ENCODE assay signal across 8 mouse cellular contexts in the genomic region with DNA sequence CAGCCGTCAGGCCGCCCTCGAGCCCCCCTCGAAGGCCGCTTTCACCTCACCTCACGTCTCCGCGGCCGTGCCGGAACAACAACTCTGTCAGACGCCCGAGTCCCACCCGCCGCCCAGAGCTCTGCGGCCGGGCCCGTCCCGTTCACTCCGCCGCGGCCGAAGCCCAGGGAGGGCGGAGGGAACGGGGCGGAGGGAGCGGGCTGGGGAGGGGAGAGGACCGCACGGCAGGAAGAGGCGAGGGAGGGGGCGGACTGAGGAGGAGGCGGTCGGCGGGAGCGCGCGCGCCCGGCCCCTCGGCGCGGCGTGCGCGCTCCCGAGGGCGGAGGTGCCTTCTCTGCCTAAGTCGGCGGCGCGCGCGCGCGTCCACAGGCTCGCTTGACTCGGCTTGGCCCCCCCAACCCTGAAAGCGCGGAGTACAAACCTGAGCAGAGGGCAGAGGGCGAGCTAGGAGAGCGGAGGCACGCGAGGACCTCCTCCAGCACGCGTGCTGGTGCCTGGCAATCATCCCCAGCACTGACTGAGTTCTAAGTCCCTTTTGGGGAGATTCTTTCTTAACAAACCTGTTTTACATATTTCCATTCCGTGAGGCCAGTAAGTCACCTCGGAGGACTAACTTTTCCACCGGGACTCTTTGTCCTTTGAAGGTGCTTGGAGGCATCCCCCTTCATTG. TPM values are rescaled to one million over a fixed set of nuclear protein-coding genes. Genes with fewer than 3 reads are reported as not detected.
DNase-seq lines count a peak whose midpoint lies in the region; ATAC-seq and TF ChIP-seq lines count a peak whose summit lies in the region.

TSS of gene Rabgap1l (minus strand) at position 526 of the 670 bp plus-strand sequence.

- H3K36me3 ChIP-seq in ES-E14 (ENCODE audit: control insufficient read depth, insufficient read depth, low read length, poor library complexity, severe bottlenecking) = no peaks in the 10 kb centered on the region
- no peaks in the 10 kb centered on the region for H3K36me3 ChIP-seq in forebrain, embryonic 16.5 days (ENCODE audit: control insufficient read depth, insufficient read depth)
- no peaks in the 10 kb centered on the region for H3K36me3 ChIP-seq in lung, embryonic 15.5 days

- under 1% methylated on average over 59 of the region's 67 CpGs for WGBS in forebrain, embryonic 16.5 days
- WGBS in lung, embryonic 15.5 days = 1% methylated on average over 56 of the region's 67 CpGs

- peak within 1 kb of the TSS; percentile 87 for H3K4me2 ChIP-seq in forebrain, embryonic 16.5 days (ENCODE audit: low read length)
- peak within 1 kb of the TSS; percentile 96 for H3K4me2 ChIP-seq in lung, embryonic 15.5 days

- no peaks in the 10 kb centered on the region for H3K4me1 ChIP-seq in ES-E14 (ENCODE audit: control insufficient read depth in 2 of 2, insufficient read depth in 2 of 2, low read length in 2 of 2, poor library complexity in 1 of 2)
- H3K4me1 ChIP-seq in forebrain, embryonic 16.5 days (replicated peaks; ENCODE audit: control insufficient read depth, insufficient read depth, low read length) = peaks cover 7% of the 10 kb centered on the region
- H3K4me1 ChIP-seq in lung, embryonic 15.5 days = peaks cover 8% of the 10 kb centered on the region

- peak; percentile 78 for DNase-seq in ES-E14 (ENCODE audit: low read depth, low spot score)
- peak; percentile 90 for DNase-seq in cerebellum, adult 11-12 months
- DNase-seq in heart, postnatal 4 days = peak; percentile 89
- peak; percentile 30 to 55 for DNase-seq in layer of hippocampus, adult 8-10 months (ENCODE audit: low spot score in 2 of 2)
- DNase-seq in ovary, adult 18-20 months (ENCODE audit: low spot score) = peak; percentile 80
- DNase-seq in thymus, postnatal 0 days (ENCODE audit: low spot score) = peak; percentile 98

- ATAC-seq in forebrain, embryonic 16.5 days = peak; percentile 96
- ATAC-seq in lung, embryonic 15.5 days (ENCODE audit: borderline replicate concordance, extremely low read depth, low FRiP score, low TSS enrichment) = peak; percentile 98

- H3K4me3 ChIP-seq in ES-E14 (ENCODE audit: insufficient read depth in 1 of 2, low read depth in 1 of 2, low read length in 2 of 2, poor library complexity in 1 of 2, severe bottlenecking in 1 of 2) = peak within 1 kb of the TSS; percentile 91 to 99
- H3K4me3 ChIP-seq in forebrain, embryonic 16.5 days (replicated peaks; ENCODE audit: low read length) = peak within 1 kb of the TSS; percentile 96
- peak within 1 kb of the TSS; percentile 94 for H3K4me3 ChIP-seq in lung, embryonic 15.5 days

- no peaks in the 10 kb centered on the region for H3K27me3 ChIP-seq in forebrain, embryonic 16.5 days (replicated peaks; ENCODE audit: control insufficient read depth, insufficient read depth, low read length)
- H3K27me3 ChIP-seq in lung, embryonic 15.5 days = no peaks in the 10 kb centered on the region

- in situ Hi-C loops in ES-E14 (cut with MboI; ENCODE audit: low sequenced_read_pairs in 2 of 2, unreplicated experiment in 2 of 2) = no loop called here

- no peak within 1 kb of the TSS for H3K27ac ChIP-seq in ES-E14 (ENCODE audit: insufficient read depth, low read depth, low read length, poor library complexity, severe bottlenecking)
- H3K27ac ChIP-seq in forebrain, embryonic 16.5 days (ENCODE audit: low read length) = peak within 1 kb of the TSS; percentile 47
- peak within 1 kb of the TSS; percentile 66 for H3K27ac ChIP-seq in lung, embryonic 15.5 days

- peak within 1 kb of the TSS; percentile 81 for H3K9ac ChIP-seq in ES-E14 (ENCODE audit: insufficient read depth, low read depth, low read length, poor library complexity, severe bottlenecking)
- peak within 1 kb of the TSS; percentile 92 for H3K9ac ChIP-seq in forebrain, embryonic 16.5 days (replicated peaks; ENCODE audit: low read depth, low read length)
- H3K9ac ChIP-seq in lung, embryonic 15.5 days = peak within 1 kb of the TSS; percentile 82

- H3K9me3 ChIP-seq in ES-E14 (ENCODE audit: control insufficient read depth, insufficient read depth, low read depth, low read length) = no peaks in the 10 kb centered on the region
- H3K9me3 ChIP-seq in forebrain, embryonic 16.5 days (ENCODE audit: control insufficient read depth, low read length) = peaks cover 4% of the 10 kb centered on the region; the same call in 1 of the 2 replicates
- H3K9me3 ChIP-seq in lung, embryonic 15.5 days = no peaks in the 10 kb centered on the region

TF ChIP-seq in ES-E14, 5 proteins besides CTCF, POLR2A, EP300 and RAD21:
- TF ChIP-seq ZC3H11A (IDR thresholded peaks at IDR 0.05; ENCODE audit: borderline replicate concordance, low read depth, low read length) (no peak), MAFK (IDR thresholded peaks at IDR 0.05; ENCODE audit: insufficient read depth, low read depth, low read length) (no peak), HCFC1 (IDR thresholded peaks at IDR 0.05; ENCODE audit: borderline replicate concordance, insufficient read depth, low read length) (no peak), CHD2 (IDR thresholded peaks at IDR 0.05; ENCODE audit: low read depth, low read length) (no peak), ZNF384 (IDR thresholded peaks at IDR 0.05; ENCODE audit: low read depth, low read length) (no peak)

RNA-seq across cellular contexts. Expression of gene Rabgap1l, which starts in this region (rescaled TPM):
- 10.3 and 18.1 TPM in 2 replicates for total RNA-seq in ES-E14 (2012; rRNA removed)
- polyA plus RNA-seq in forebrain, embryonic 16.5 days (2015; fragmentation: Nextera tagmentation; extraction: Ambion mirVana) = 44.1 and 49.4 TPM in 2 replicates
- 100 to 1,000 TPM; 120 to 126 TPM for total RNA-seq in heart, postnatal 4 days (2021)
- total RNA-seq in layer of hippocampus, adult 8-10 months (2022) = 100 to 1,000 TPM; 230 to 257 (median 248) TPM
- polyA plus RNA-seq in lung, embryonic 15.5 days (2015; fragmentation: Nextera tagmentation; extraction: Ambion mirVana) = 22.7 and 24.0 TPM in 2 replicates
- polyA plus RNA-seq in thymus, postnatal 0 days (2015; fragmentation: Nextera tagmentation; extraction: Ambion mirVana) = 73.7 and 88.0 TPM in 2 replicates

Comparison
In these comparisons a context has a peak if more than half of its experiments do, and no peak if none do; other contexts are left out.
1. DNase-seq: peak in every context shown above with its lines; median percentile 98 in thymus, postnatal 0 days; 90 in cerebellum, adult 11-12 months; 89 in heart, postnatal 4 days; 80 in ovary, adult 18-20 months; 78 in ES-E14; 42 in layer of hippocampus, adult 8-10 months.